Mouse (Mus musculus) ES-E14 (cell line): ENCODE measurements at regions not wholly inside any gene's neighbourhood (a gene's known extent, or its start where the extent isn't known, plus 50 kb on each side); places are given as distances from the start of the nearest gene placed in this dataset.

Source experiments
- DNase-seq: peaks from one replicate; pipeline ENCODE4 v3.0.0-alpha.2; 2013; ENCODE audit warnings: low read depth, low spot score
- H3K27ac ChIP-seq: 2 replicates; pipeline ENCODE4 v1.5.1; 2012; ENCODE audit warnings: low read depth, mild to moderate bottlenecking, low read length, moderate library complexity, mixed read lengths; ENCODE audit not compliant: poor library complexity, insufficient read depth, severe bottlenecking
- H3K36me3 ChIP-seq: 2 replicates; pipeline ENCODE4 v1.6.1; 2012; ENCODE audit warnings: mild to moderate bottlenecking, low read length, moderate library complexity, mixed read lengths; ENCODE audit not compliant: control insufficient read depth, poor library complexity, insufficient read depth, severe bottlenecking
- H3K4me1 ChIP-seq, 2 experiments: fragments of 150-350 bp in 1 of 2; sonication (generic) in 1 of 2; 2 replicates each; pipeline ENCODE4 v1.6.1; 2012; ENCODE audit warnings: low read length in 2 of 2, mild to moderate bottlenecking in 1 of 2, mixed read lengths in 1 of 2; ENCODE audit not compliant: control insufficient read depth in 2 of 2, insufficient read depth in 2 of 2, poor library complexity in 1 of 2
- H3K4me3 ChIP-seq, 2 experiments: fragments of 150-350 bp in 1 of 2; sonication (generic) in 1 of 2; 2 replicates each; pipeline ENCODE4 v1.5.1; 2012; ENCODE audit warnings: low read length in 2 of 2, low read depth in 1 of 2, mild to moderate bottlenecking in 1 of 2, mixed read lengths in 1 of 2; ENCODE audit not compliant: insufficient read depth in 1 of 2, poor library complexity in 1 of 2, severe bottlenecking in 1 of 2
- H3K9ac ChIP-seq: 2 replicates; pipeline ENCODE4 v1.6.1; 2012; ENCODE audit warnings: low read depth, mild to moderate bottlenecking, low read length, mixed read lengths; ENCODE audit not compliant: poor library complexity, insufficient read depth, severe bottlenecking
- H3K9me3 ChIP-seq: fragments of 150-350 bp; sonication (generic); 2 replicates; pipeline ENCODE4 v1.6.1; 2012; ENCODE audit warnings: low read depth, mild to moderate bottlenecking, low read length; ENCODE audit not compliant: control insufficient read depth, insufficient read depth
- CHD2 ChIP-seq: IDR thresholded peaks from 2 replicates; pipeline ENCODE4 v1.6.1; 2014; ENCODE audit warnings: mild to moderate bottlenecking, low read depth, low read length, inconsistent platforms
- HCFC1 ChIP-seq: IDR thresholded peaks from 2 replicates; pipeline ENCODE4 v1.6.1; 2012; ENCODE audit warnings: low read length, inconsistent platforms, borderline replicate concordance; ENCODE audit not compliant: insufficient read depth
- MAFK ChIP-seq: IDR thresholded peaks from 2 replicates; pipeline ENCODE4 v1.6.1; 2014; ENCODE audit warnings: mild to moderate bottlenecking, low read depth, low read length, inconsistent platforms; ENCODE audit not compliant: insufficient read depth
- ZC3H11A ChIP-seq: IDR thresholded peaks from 2 replicates; pipeline ENCODE4 v1.6.1; 2012; ENCODE audit warnings: low read depth, mild to moderate bottlenecking, inconsistent platforms, low read length, borderline replicate concordance
- ZNF384 ChIP-seq: IDR thresholded peaks from 2 replicates; pipeline ENCODE4 v1.6.1; 2012; ENCODE audit warnings: low read depth, low read length, inconsistent platforms
- in situ Hi-C, 2 experiments: fragments of 600-800 bp; cut with MboI; formaldehyde crosslinking; loops; one replicate each; pipeline ENCODE4 v1.15.1; 2025; ENCODE audit warnings: low sequenced_read_pairs in 2 of 2, inconsistent platforms in 1 of 2; ENCODE audit not compliant: unreplicated experiment in 2 of 2

DNA sequence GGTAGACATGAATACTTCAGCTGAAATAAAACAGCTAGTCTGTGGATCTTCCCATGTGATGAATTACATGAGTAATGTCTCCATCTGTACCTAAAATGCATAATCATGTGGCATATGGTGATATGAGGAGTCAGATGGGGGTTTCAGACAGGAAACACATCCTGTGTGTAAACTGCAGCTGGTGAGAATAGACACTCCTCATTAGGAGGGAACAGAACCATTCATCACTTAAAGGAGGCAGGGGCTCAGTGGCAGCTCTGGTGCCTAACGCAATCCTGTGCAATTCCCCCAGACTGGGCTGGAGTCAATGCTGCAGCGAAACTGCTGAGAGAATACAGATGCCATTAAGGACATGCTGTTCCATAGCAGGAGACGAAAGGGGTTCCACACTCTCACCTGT is 103.3 kb upstream of the Egfl6 start:
- H3K9ac ChIP-seq, result no peak overlapping the region

DNA sequence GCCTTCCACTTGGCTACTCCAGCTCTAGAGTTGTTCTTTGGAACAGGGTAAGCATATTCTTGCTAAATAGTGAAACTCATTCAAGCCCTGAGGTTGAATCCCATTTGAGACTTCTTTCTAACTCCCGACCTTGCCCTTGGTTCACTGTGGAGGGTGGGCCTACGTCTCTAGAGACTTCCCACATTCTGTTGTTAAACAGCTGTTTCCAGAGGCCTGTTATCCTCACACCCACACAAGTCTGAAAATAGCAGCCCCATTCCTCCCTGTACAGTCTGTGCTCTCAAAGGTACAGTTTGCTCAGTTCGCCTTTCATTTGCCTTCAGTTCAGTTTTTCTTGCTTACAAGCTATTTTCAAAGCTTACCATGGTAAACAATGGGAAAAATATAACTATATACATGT is 87.9 kb upstream of the Egfl6 start:
- Histone ChIP-seq H3K4me3 (no peak overlapping the region), H3K9ac (no peak overlapping the region), H3K9me3 (no peaks in the 10 kb centered on the region), H3K27ac (no peak overlapping the region), H3K4me1 (no peaks in the 10 kb centered on the region), H3K36me3 (no peaks in the 10 kb centered on the region)
- TF ChIP-seq CHD2 (no peak), ZNF384 (no peak), MAFK (no peak), HCFC1 (no peak), ZC3H11A (no peak)
- in situ Hi-C loops, result loop anchor here (25.0 kb wide), 2 partner anchors 511 to 564 kb away; partner anchors contain the start of gene Gemin8 (in 1 of the 2)
- DNase-seq, result no peak

More for the DNA sequence above, 103.3 kb upstream of the Egfl6 start:
- Histone ChIP-seq H3K4me3 (no peak overlapping the region), H3K27ac (no peak overlapping the region), H3K4me1 (no peaks in the 10 kb centered on the region), H3K36me3 (no peaks in the 10 kb centered on the region), H3K9me3 (no peaks in the 10 kb centered on the region)
- in situ Hi-C loops, result no loop called here
- TF ChIP-seq MAFK, result no peak
- TF ChIP-seq HCFC1, result no peak
- TF ChIP-seq ZC3H11A, result no peak
- TF ChIP-seq CHD2, result no peak
- TF ChIP-seq ZNF384, result no peak
- no peak for DNase-seq

DNA sequence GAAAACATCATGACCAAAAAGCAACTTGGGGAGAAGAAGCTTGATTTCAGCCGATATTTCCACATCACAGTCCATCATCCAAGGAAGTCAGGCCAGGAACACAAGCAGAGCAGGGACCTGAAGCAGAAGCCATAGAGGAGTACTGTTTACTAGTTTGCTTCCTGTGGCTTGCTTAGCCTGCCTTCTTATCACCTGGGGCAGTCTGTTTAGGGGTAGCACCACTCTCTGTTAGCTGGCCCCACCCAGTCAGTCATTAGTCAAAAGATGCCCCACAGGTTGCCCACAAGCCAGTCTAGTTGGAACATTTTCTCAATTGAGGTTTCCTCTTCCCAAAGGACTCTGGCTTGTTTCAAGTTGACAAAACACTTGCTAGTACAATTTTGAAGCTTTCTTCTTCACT is 87.1 kb upstream of the Egfl6 start:
- H3K36me3 ChIP-seq, result no peaks in the 10 kb centered on the region
- no peak overlapping the region for H3K4me3 ChIP-seq
- H3K9ac ChIP-seq, result no peak overlapping the region
- no peak for DNase-seq
- H3K9me3 ChIP-seq, result no peaks in the 10 kb centered on the region
- H3K27ac ChIP-seq, result no peak overlapping the region
- in situ Hi-C loops, result loop anchor here (25.0 kb wide), 2 partner anchors 510 to 565 kb away; partner anchors contain the start of gene Gemin8 (in 1 of the 2)
- H3K4me1 ChIP-seq, result no peaks in the 10 kb centered on the region
- TF ChIP-seq ZC3H11A, result no peak

DNA sequence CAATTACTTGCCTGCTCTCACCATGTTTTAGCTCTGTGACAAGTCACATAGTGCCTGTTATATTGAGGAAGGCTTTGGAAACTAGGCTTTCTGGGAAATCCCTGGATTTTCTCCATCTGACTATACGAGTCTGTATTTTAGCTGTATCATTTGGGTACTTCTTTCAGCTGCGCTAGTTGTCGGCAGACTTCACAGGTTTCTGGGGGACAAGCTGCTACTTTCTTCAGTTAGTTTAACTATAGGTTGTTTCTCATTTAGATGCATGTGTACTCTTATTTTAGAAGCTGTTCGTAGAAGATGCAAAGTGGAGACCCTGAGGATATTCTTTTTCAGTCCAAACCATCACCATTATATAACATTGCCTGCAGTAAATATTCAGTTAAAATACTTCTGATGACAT is 86.3 kb upstream of the Egfl6 start:
- Histone ChIP-seq H3K9ac (no peak overlapping the region), H3K4me1 (no peaks in the 10 kb centered on the region), H3K9me3 (no peaks in the 10 kb centered on the region), H3K36me3 (no peaks in the 10 kb centered on the region), H3K27ac (no peak overlapping the region), H3K4me3 (no peak overlapping the region)
- no peak for TF ChIP-seq ZNF384
- no peak for TF ChIP-seq MAFK
- in situ Hi-C loops, result loop anchor here (25.0 kb wide), 2 partner anchors 510 to 565 kb away; partner anchors contain the start of gene Gemin8 (in 1 of the 2)
- DNase-seq, result no peak

DNA sequence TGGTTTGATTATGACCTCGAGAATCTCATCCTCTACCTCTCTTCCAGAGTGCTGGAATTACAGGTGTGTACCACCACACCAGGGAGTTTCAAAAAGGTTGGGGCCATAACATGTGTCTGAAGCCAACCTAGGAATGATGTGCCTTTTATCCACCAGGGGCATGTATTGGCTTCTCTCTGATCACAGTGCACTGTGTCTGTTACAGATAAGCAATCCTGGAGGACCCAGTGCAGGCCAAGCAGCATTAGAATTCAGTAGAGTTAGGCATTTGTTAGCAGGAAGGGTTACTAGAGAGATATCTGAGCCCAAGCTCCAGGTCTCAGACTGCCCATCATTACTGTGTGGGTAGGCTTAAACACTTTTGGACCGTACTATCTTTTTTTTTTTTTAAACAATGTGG is 80.8 kb upstream of the Egfl6 start:
- no peaks in the 10 kb centered on the region for H3K36me3 ChIP-seq
- no peak for DNase-seq
- H3K4me1 ChIP-seq, result 0 out of 4 replicates have a peak, but pooled peaks cover 0 to 2% of the 10 kb centered on the region in 2 experiments
- no peaks in the 10 kb centered on the region for H3K9me3 ChIP-seq
- no peak overlapping the region for H3K9ac ChIP-seq
- TF ChIP-seq MAFK, result no peak
- no peak for TF ChIP-seq ZNF384
- TF ChIP-seq HCFC1, result no peak
- no peak for TF ChIP-seq ZC3H11A
- TF ChIP-seq CHD2, result no peak
- in situ Hi-C loops, result loop anchor here (10.0 to 25.0 kb wide), 3 partner anchors 504 to 571 kb away; partner anchors contain the start of gene Gemin8 (in 1 of the 2)
- H3K27ac ChIP-seq, result no peak overlapping the region
- H3K4me3 ChIP-seq, result no peak overlapping the region
